Mouse (Mus musculus) midbrain, embryonic 16.5 days (tissue): ENCODE measurements around the gene Shq1. TPM values are rescaled to one million over a fixed set of nuclear protein-coding genes. Genes with fewer than 3 reads are reported as not detected.

ENCODE experiments used
- ATAC-seq: fragments of 200-750 bp; cut with Nextera tagmentation; 2 replicates; pipeline ENCODE4 v1.8.0; 2017; ENCODE audit warnings: moderate TSS enrichment
- H3K27ac ChIP-seq: fragments of 300-500 bp; sonication (generic); 2 replicates; pipeline ENCODE4 v1.5.1; 2014; ENCODE audit warnings: mild to moderate bottlenecking, low read length, mixed read lengths
- H3K27me3 ChIP-seq: fragments of 300-500 bp; sonication (generic); 2 replicates; pipeline ENCODE4 v1.6.1; 2014; ENCODE audit warnings: low read depth, low read length, mixed read lengths; ENCODE audit not compliant: control insufficient read depth, insufficient read depth
- H3K36me3 ChIP-seq: fragments of 300-500 bp; sonication (generic); 2 replicates; pipeline ENCODE4 v1.6.1; 2014; ENCODE audit warnings: mild to moderate bottlenecking, low read length, moderate library complexity, mixed read lengths; ENCODE audit not compliant: control insufficient read depth, insufficient read depth
- H3K4me1 ChIP-seq: fragments of 300-500 bp; sonication (generic); 2 replicates; pipeline ENCODE4 v1.6.1; 2014; ENCODE audit warnings: mild to moderate bottlenecking, low read length, mixed read lengths; ENCODE audit not compliant: control insufficient read depth, insufficient read depth
- H3K4me2 ChIP-seq: fragments of 300-500 bp; sonication (generic); 2 replicates; pipeline ENCODE4 v1.6.1; 2014; ENCODE audit warnings: mild to moderate bottlenecking, low read length, mixed read lengths
- H3K4me3 ChIP-seq: fragments of 300-500 bp; sonication (generic); 2 replicates; pipeline ENCODE4 v1.5.1; 2014; ENCODE audit warnings: low read depth, mild to moderate bottlenecking, low read length, moderate library complexity, mixed read lengths
- H3K9ac ChIP-seq: fragments of 300-500 bp; sonication (generic); 2 replicates; pipeline ENCODE4 v1.6.1; 2014; ENCODE audit warnings: low read depth, low read length, mixed read lengths
- H3K9me3 ChIP-seq: fragments of 300-500 bp; sonication (generic); replicated peaks from 2 replicates; pipeline ENCODE4 v1.6.1; 2014; ENCODE audit warnings: mild to moderate bottlenecking, low read length, mixed read lengths; ENCODE audit not compliant: control insufficient read depth, poor library complexity, severe bottlenecking
- WGBS: fragments of 180-500 bp; shearing (Covaris S2); extraction: QIAGEN DNeasy Blood & Tissue Kit; methylation state at CpG from one replicate; pipeline ENCODE4 v1.1.7; 2014; 5-methylcytosine and 5-hydroxymethylcytosine counted together
- polyA plus RNA-seq: library from polyadenylated mRNA; unstranded; fragments of >200 nt; fragmentation: Nextera tagmentation; extraction: Ambion mirVana; gene quantifications from 2 replicates; pipeline ENCODE4 v1.2.1, GENCODE M21; 2015

Gene Shq1
- polyA plus RNA-seq, 1 experiment from 2014 or later: 9.7 TPM

DNA sequence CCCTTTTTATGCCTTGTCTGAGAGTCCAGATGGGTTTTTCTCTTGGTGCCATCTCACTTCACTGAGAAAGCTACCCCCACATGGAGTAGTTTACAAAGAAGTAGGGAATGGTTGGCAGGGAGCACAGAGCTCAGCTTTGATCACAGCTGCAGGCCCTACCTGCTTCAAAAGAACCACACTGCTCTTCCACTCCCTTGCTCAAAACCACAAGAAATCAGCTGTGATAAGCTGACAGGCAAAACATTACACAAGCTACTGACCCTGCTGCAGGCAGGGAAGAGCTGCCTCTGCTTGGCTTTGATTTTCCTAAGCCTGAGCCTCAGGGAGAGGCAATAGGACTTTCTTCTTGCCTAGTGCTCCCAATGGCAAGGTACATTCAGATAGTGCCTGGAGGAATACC lies 89.9 kb downstream of the Shq1 start:
- Histone ChIP-seq H3K4me1 (peaks cover 12% of the 10 kb centered on the region), H3K9me3 (no peaks in the 10 kb centered on the region), H3K27me3 (no peaks in the 10 kb centered on the region; the same call in 1 of the 2 replicates), H3K4me3 (no peak overlapping the region), H3K27ac (peak overlapping the region; percentile 47), H3K9ac (0 out of 2 replicates have a peak overlapping the region, but pooled peaks have one; percentile 34), H3K4me2 (no peak overlapping the region), H3K36me3 (no peaks in the 10 kb centered on the region)
- peak; percentile 78 for ATAC-seq

GRCm38 (mm10) chr6:100577590-100577989 lies 93.4 kb downstream of the Shq1 start:
- H3K27ac ChIP-seq: no peak overlapping the region
- no peaks in the 10 kb centered on the region for H3K9me3 ChIP-seq
- H3K27me3 ChIP-seq: no peaks in the 10 kb centered on the region; the same call in 1 of the 2 replicates
- no peak overlapping the region for H3K4me3 ChIP-seq
- no peak for ATAC-seq
- 89% methylated on average over 6 of the region's 6 CpGs for WGBS
- H3K9ac ChIP-seq: no peak overlapping the region
- H3K4me1 ChIP-seq: peaks cover 12% of the 10 kb centered on the region
- no peak overlapping the region for H3K4me2 ChIP-seq
- no peaks in the 10 kb centered on the region for H3K36me3 ChIP-seq

DNA sequence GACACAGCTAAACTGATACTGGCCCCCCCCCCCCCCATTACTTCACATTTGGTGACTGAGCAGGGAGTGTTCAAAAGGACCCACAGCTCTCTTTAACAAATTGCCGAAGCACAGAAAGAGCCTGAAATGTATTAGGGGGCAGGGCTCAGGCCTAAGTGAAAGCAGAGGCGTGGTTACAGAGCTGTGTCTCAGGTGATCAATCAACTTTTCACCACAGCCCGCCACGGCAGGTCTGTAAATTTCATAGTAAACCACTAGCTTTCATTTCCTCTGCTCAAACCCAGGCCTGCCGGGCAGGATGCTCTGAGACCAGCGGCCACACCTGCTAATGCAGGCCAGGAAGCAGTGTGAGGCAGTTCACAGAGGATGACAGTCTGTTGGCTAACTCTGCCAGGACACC lies 94.8 kb downstream of the Shq1 start:
- Histone ChIP-seq H3K4me3 (no peak overlapping the region), H3K4me2 (no peak overlapping the region), H3K9me3 (no peaks in the 10 kb centered on the region), H3K9ac (no peak overlapping the region), H3K27me3 (no peaks in the 10 kb centered on the region; the same call in 1 of the 2 replicates), H3K36me3 (no peaks in the 10 kb centered on the region), H3K4me1 (peaks cover 3% of the 10 kb centered on the region), H3K27ac (no peak overlapping the region)
- ATAC-seq: no peak
- WGBS: 87% methylated on average over 6 of the region's 6 CpGs

- Histone ChIP-seq H3K9ac (no peak overlapping the region), H3K27me3 (no peaks in the 10 kb centered on the region), H3K4me2 (no peak overlapping the region), H3K36me3 (no peaks in the 10 kb centered on the region), H3K4me1 (peaks cover 18% of the 10 kb centered on the region), H3K27ac (no peak overlapping the region), H3K4me3 (no peak overlapping the region), H3K9me3 (no peaks in the 10 kb centered on the region)
- WGBS: 88% methylated on average over 6 of the region's 6 CpGs
- ATAC-seq: no peak
These were observed 104.2 kb downstream of the Shq1 start for GRCm38 (mm10) chr6:100566774-100567173.

DNA sequence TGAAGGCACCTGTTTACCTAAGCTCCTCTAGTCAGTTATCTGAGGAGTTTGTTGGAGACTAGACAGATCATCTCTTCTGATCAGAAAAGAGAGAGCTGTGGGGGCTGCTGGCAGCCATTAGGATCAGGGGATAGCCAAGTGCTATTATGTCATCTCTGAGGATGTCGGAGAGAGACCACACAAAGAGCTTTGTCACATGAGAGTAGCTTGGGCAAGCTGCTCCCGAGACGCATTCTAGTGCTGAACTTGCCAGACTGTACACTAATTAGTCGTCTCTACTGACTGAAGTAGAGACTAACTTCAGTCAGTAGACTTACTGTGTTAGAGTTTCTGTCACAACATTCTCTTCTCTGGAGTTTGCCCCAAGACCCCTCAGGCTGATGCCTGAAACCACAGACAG lies 106.4 kb downstream of the Shq1 start:
- WGBS: 28% methylated on average over 4 of the region's 4 CpGs
- H3K36me3 ChIP-seq: no peaks in the 10 kb centered on the region
- no peaks in the 10 kb centered on the region; the same call in 1 of the 2 replicates for H3K27me3 ChIP-seq

GRCm38 (mm10) chr6:100563552-100564341 lies 107.2 kb downstream of the Shq1 start:
- Histone ChIP-seq H3K9me3 (no peaks in the 10 kb centered on the region), H3K36me3 (no peaks in the 10 kb centered on the region), H3K9ac (peak overlapping the region; percentile 76), H3K4me3 (peak overlapping the region; percentile 46), H3K4me2 (peak overlapping the region; percentile 98), H3K4me1 (peaks cover 18% of the 10 kb centered on the region), H3K27ac (peak overlapping the region; percentile 82), H3K27me3 (no peaks in the 10 kb centered on the region; the same call in 1 of the 2 replicates)
- WGBS: 6% methylated on average over 36 of the region's 38 CpGs
- peak; percentile 95 for ATAC-seq

More for the DNA sequence above, 106.4 kb downstream of the Shq1 start:
- no peak overlapping the region for H3K9ac ChIP-seq
- no peak overlapping the region for H3K4me3 ChIP-seq
- H3K4me2 ChIP-seq: no peak overlapping the region
- no peak for ATAC-seq
- H3K27ac ChIP-seq: no peak overlapping the region
- H3K4me1 ChIP-seq: peaks cover 18% of the 10 kb centered on the region
- H3K9me3 ChIP-seq: no peaks in the 10 kb centered on the region

- peaks cover 18% of the 10 kb centered on the region for H3K4me1 ChIP-seq
- peak overlapping the region; percentile 76 for H3K9ac ChIP-seq
- peak overlapping the region; percentile 82 for H3K27ac ChIP-seq
- under 1% methylated on average over 51 of the region's 51 CpGs for WGBS
- ATAC-seq: peak; percentile 74
- no peaks in the 10 kb centered on the region; the same call in 1 of the 2 replicates for H3K27me3 ChIP-seq
- H3K36me3 ChIP-seq: no peaks in the 10 kb centered on the region
- H3K4me3 ChIP-seq: peak overlapping the region; percentile 46
- H3K9me3 ChIP-seq: no peaks in the 10 kb centered on the region
- peak overlapping the region; percentile 98 for H3K4me2 ChIP-seq
These were observed 108.0 kb downstream of the Shq1 start for GRCm38 (mm10) chr6:100562719-100563551.

DNA sequence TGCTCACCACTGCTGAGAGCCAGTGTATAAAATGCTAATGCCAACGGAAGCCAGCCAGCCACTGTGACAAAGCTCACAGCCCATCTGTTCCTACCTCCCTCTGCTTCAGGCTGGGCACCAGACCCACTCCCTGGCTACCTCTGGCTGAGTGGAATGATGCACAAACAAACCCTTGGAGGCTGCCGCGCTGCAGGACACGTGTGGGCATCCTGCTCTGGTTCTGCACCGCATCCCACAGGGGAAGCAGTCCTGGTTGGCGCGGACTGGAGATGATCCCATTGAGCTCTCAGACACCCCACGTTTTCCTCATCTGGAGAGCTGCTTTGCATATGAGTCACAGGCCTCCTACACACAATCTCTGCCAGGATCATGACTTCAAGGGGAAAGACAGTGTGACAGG lies 112.9 kb downstream of the Shq1 start:
- no peak overlapping the region for H3K4me2 ChIP-seq
- 49% methylated on average over 8 of the region's 8 CpGs for WGBS
- H3K36me3 ChIP-seq: no peaks in the 10 kb centered on the region
- H3K9me3 ChIP-seq: no peaks in the 10 kb centered on the region
- H3K4me1 ChIP-seq: peaks cover 6% of the 10 kb centered on the region
- ATAC-seq: no peak
- H3K27me3 ChIP-seq: no peaks in the 10 kb centered on the region; the same call in none of the 2 replicates
- no peak overlapping the region for H3K4me3 ChIP-seq
- H3K27ac ChIP-seq: no peak overlapping the region
- H3K9ac ChIP-seq: no peak overlapping the region
